Mouse (Mus musculus) liver, embryonic 14.5 days (tissue): Measurements from ENCODE around the gene Lrba. TPM values are rescaled to one million over a fixed set of nuclear protein-coding genes. Genes with fewer than 3 reads are reported as not detected.

Experiments used
- ATAC-seq: fragments of 200-750 bp; cut with Nextera tagmentation; 2 replicates; pipeline ENCODE4 v1.8.0; 2017; ENCODE audit warnings: moderate number of reproducible peaks, mild to moderate bottlenecking, moderate library complexity; ENCODE audit not compliant: insufficient read depth
- DNase-seq, 3 experiments: peaks; one replicate each; pipeline ENCODE4 v3.0.0-alpha.2; 2012 to 2013; ENCODE audit warnings: low read depth in 3 of 3, low spot score in 3 of 3
- H3K27ac ChIP-seq: fragments of 300-500 bp; sonication (generic); 2 replicates; pipeline ENCODE4 v1.5.1; 2014; ENCODE audit warnings: moderate library complexity, mild to moderate bottlenecking, control low read depth, inconsistent platforms
- H3K27me3 ChIP-seq: fragments of 300-500 bp; sonication (generic); 2 replicates; pipeline ENCODE4 v1.6.1; 2014; ENCODE audit warnings: mild to moderate bottlenecking, low read length, moderate library complexity; ENCODE audit not compliant: control insufficient read depth, insufficient read depth
- H3K36me3 ChIP-seq: fragments of 300-500 bp; sonication (generic); replicated peaks from 2 replicates; pipeline ENCODE4 v1.6.1; 2014; ENCODE audit warnings: low read depth; ENCODE audit not compliant: control insufficient read depth, insufficient read depth
- H3K4me1 ChIP-seq, 2 experiments: fragments of 200-500 bp in 1 of 2; fragments of 300-500 bp in 1 of 2; sonication (generic) in 1 of 2; replicated peaks; 2 replicates each; pipeline ENCODE4 v1.6.1; 2012 to 2014; ENCODE audit warnings: antibody characterized with exemption in 1 of 2, inconsistent platforms in 1 of 2, low read length in 1 of 2; ENCODE audit not compliant: control insufficient read depth in 2 of 2, insufficient read depth in 2 of 2
- H3K4me2 ChIP-seq: fragments of 300-500 bp; sonication (generic); 2 replicates; pipeline ENCODE4 v1.6.1; 2014; ENCODE audit warnings: low read depth, mild to moderate bottlenecking, control low read depth, moderate library complexity
- H3K4me3 ChIP-seq, 2 experiments: fragments of 200-500 bp in 1 of 2; fragments of 300-500 bp in 1 of 2; sonication (generic) in 1 of 2; 2 replicates each; pipeline ENCODE4 v1.5.1; 2012 to 2014; ENCODE audit warnings: low read depth in 2 of 2, low read length in 2 of 2, mild to moderate bottlenecking in 2 of 2, control low read depth in 1 of 2, inconsistent platforms in 1 of 2, moderate library complexity in 1 of 2; ENCODE audit not compliant: insufficient read depth in 1 of 2
- H3K9ac ChIP-seq: fragments of 300-500 bp; sonication (generic); replicated peaks from 2 replicates; pipeline ENCODE4 v1.6.1; 2014; ENCODE audit warnings: mild to moderate bottlenecking, control low read depth, moderate library complexity
- H3K9me3 ChIP-seq: fragments of 300-500 bp; sonication (generic); 2 replicates; pipeline ENCODE4 v1.6.1; 2016; ENCODE audit warnings: low read length, mixed read lengths; ENCODE audit not compliant: control insufficient read depth
- CTCF ChIP-seq: IDR thresholded peaks from 2 replicates; pipeline ENCODE4 v1.5.1; 2016; ENCODE audit warnings: antibody characterized with exemption, low read depth, control low read depth
- EP300 ChIP-seq: IDR thresholded peaks from 2 replicates; pipeline ENCODE4 v1.6.1; 2016; ENCODE audit warnings: antibody characterized with exemption, low read depth
- WGBS: fragments of 180-500 bp; shearing (Covaris S2); extraction: QIAGEN DNeasy Blood & Tissue Kit; methylation state at CpG from one replicate; pipeline ENCODE4 v1.1.7; 2014; ENCODE audit not compliant: insufficient replicate concordance; 5-methylcytosine and 5-hydroxymethylcytosine counted together
- polyA plus RNA-seq, 2 experiments: library from polyadenylated mRNA; depleted of rRNA in 1 of 2; stranded (reverse) in 1 of 2; unstranded in 1 of 2; fragments of >200 nt; fragmentation: Nextera tagmentation in 1 of 2; extraction: Ambion mirVana in 1 of 2; gene quantifications; 2 replicates each; pipeline versions ENCODE4 v1.2.1 to v1.2.3; 2012 to 2014

The Lrba gene
- polyA plus RNA-seq, 2 experiments, result 3.7 to 4.4 TPM

GRCm38 (mm10) chr3:86426733-86427132, 202.3 kb downstream of the Lrba start:
- WGBS, result 9% methylated on average over 1 of the region's 1 CpGs
- Histone ChIP-seq H3K4me1 (peaks cover 5 to 10% of the 10 kb centered on the region in 2 experiments), H3K9ac (no peak overlapping the region), H3K27ac (no peak overlapping the region), H3K27me3 (no peaks in the 10 kb centered on the region), H3K4me2 (no peak overlapping the region), H3K4me3 (no peak overlapping the region), H3K36me3 (no peaks in the 10 kb centered on the region), H3K9me3 (no peaks in the 10 kb centered on the region)
- DNase-seq (no peak), ATAC-seq (peak; percentile 68; the same call in 1 of the 2 replicates)
- TF ChIP-seq CTCF (no peak), EP300 (peak; percentile 61)

GRCm38 (mm10) chr3:86443497-86443896, 219.0 kb downstream of the Lrba start:
- 63% methylated on average over 4 of the region's 4 CpGs for WGBS

GRCm38 (mm10) chr3:86451211-86451610, 226.7 kb downstream of the Lrba start:
- Histone ChIP-seq H3K4me2 (no peak overlapping the region), H3K4me3 (no peak overlapping the region), H3K9me3 (no peaks in the 10 kb centered on the region), H3K9ac (no peak overlapping the region), H3K4me1 (no peaks in the 10 kb centered on the region), H3K27me3 (no peaks in the 10 kb centered on the region), H3K27ac (no peak overlapping the region), H3K36me3 (no peaks in the 10 kb centered on the region)
- no peak for ATAC-seq
- DNase-seq, result no peak
- no peak for TF ChIP-seq CTCF
- TF ChIP-seq EP300, result no peak
- 84% methylated on average over 2 of the region's 2 CpGs for WGBS

More at GRCm38 (mm10) chr3:86443497-86443896, 219.0 kb downstream of the Lrba start:
- TF ChIP-seq EP300 (no peak), CTCF (no peak)
- H3K36me3 ChIP-seq, result no peaks in the 10 kb centered on the region
- H3K9ac ChIP-seq, result no peak overlapping the region
- no peaks in the 10 kb centered on the region for H3K27me3 ChIP-seq
- no peaks in the 10 kb centered on the region for H3K9me3 ChIP-seq
- no peaks in the 10 kb centered on the region for H3K4me1 ChIP-seq
- H3K4me2 ChIP-seq, result no peak overlapping the region
- no peak overlapping the region for H3K4me3 ChIP-seq
- H3K27ac ChIP-seq, result no peak overlapping the region
- DNase-seq (no peak), ATAC-seq (no peak)

GRCm38 (mm10) chr3:86461582-86461981, 237.1 kb downstream of the Lrba start:
- no peaks in the 10 kb centered on the region for H3K9me3 ChIP-seq
- H3K4me1 ChIP-seq, result no peaks in the 10 kb centered on the region
- ATAC-seq (no peak), DNase-seq (no peak)
- 54% methylated on average over 3 of the region's 3 CpGs for WGBS
- TF ChIP-seq EP300 (no peak), CTCF (no peak)
- no peak overlapping the region for H3K9ac ChIP-seq
- H3K27me3 ChIP-seq, result no peaks in the 10 kb centered on the region
- H3K27ac ChIP-seq, result no peak overlapping the region
- no peak overlapping the region for H3K4me2 ChIP-seq
- no peak overlapping the region for H3K4me3 ChIP-seq
- H3K36me3 ChIP-seq, result no peaks in the 10 kb centered on the region

- Histone ChIP-seq H3K27ac (no peak overlapping the region), H3K36me3 (no peaks in the 10 kb centered on the region), H3K9ac (no peak overlapping the region), H3K4me3 (no peak overlapping the region), H3K4me2 (no peak overlapping the region), H3K9me3 (no peaks in the 10 kb centered on the region), H3K4me1 (no peaks in the 10 kb centered on the region), H3K27me3 (no peaks in the 10 kb centered on the region)
- 69% methylated on average over 1 of the region's 1 CpGs for WGBS
- no peak for TF ChIP-seq CTCF
- no peak for TF ChIP-seq EP300
- DNase-seq (no peak), ATAC-seq (no peak)
Observed at GRCm38 (mm10) chr3:86489992-86490391, 265.5 kb downstream of the Lrba start.
